Mouse (Mus musculus): ENCODE data around the gene Nipbl. TPM values are rescaled to one million over a fixed set of nuclear protein-coding genes. Genes with fewer than 3 reads are reported as not detected.

Gene Nipbl
- polyA plus RNA-seq, 1 experiment: 19.5 TPM

DNA sequence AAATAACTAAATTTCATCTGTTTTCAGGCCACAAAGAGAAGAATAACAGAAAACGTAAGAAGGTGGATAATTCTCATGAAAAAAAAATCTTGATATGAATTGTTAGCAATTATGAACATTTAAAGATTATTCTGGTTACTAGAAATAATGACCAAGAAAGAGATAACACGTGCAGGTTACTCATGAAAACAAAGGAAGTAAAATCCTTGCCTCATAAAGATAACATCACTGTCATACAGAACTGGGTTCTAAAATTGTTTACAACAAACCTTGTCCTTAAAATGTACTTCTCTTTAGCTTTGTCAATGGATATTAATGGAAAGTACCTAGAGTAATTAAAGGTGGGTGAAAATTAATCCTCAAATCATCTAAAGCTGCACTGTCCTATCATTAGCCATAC lies 37.2 kb downstream of the Nipbl start:
- no peaks in the 10 kb centered on the region for H3K27me3 ChIP-seq (ENCODE audit: control insufficient read depth, insufficient read depth, low read length)
- no peak overlapping the region for H3K4me3 ChIP-seq (ENCODE audit: control insufficient read depth, insufficient read depth, low read length)
- no peak overlapping the region for H3K27ac ChIP-seq (ENCODE audit: control insufficient read depth, insufficient read depth, low read length)
- no peaks in the 10 kb centered on the region for H3K4me1 ChIP-seq (replicated peaks; ENCODE audit: control insufficient read depth, insufficient read depth, low read length)
- TF ChIP-seq CTCF (IDR thresholded peaks at IDR 0.05; ENCODE audit: borderline replicate concordance, control insufficient read depth, extremely low read depth, insufficient read depth, low read length, poor library complexity) (no peak), POLR2A (IDR thresholded peaks at IDR 0.05; ENCODE audit: control insufficient read depth, extremely low read depth, insufficient read depth, low read length, poor library complexity) (no peak)
- 56% methylated on average over 2 of the region's 2 CpGs for WGBS
- H3K36me3 ChIP-seq (ENCODE audit: control insufficient read depth, insufficient read depth, low read length): no peaks in the 10 kb centered on the region
- DNase-seq: no peak

GRCm38 (mm10) chr15:8406219-8406618 lies 38.0 kb downstream of the Nipbl start:
- Histone ChIP-seq H3K27me3 (ENCODE audit: control insufficient read depth, insufficient read depth, low read length) (no peaks in the 10 kb centered on the region), H3K4me3 (ENCODE audit: control insufficient read depth, insufficient read depth, low read length) (no peak overlapping the region), H3K36me3 (ENCODE audit: control insufficient read depth, insufficient read depth, low read length) (no peaks in the 10 kb centered on the region), H3K4me1 (replicated peaks; ENCODE audit: control insufficient read depth, insufficient read depth, low read length) (peaks cover 2% of the 10 kb centered on the region; the same call in 1 of the 2 replicates), H3K27ac (ENCODE audit: control insufficient read depth, insufficient read depth, low read length) (no peak overlapping the region)
- TF ChIP-seq POLR2A (IDR thresholded peaks at IDR 0.05; ENCODE audit: control insufficient read depth, extremely low read depth, insufficient read depth, low read length, poor library complexity): no peak
- TF ChIP-seq CTCF (IDR thresholded peaks at IDR 0.05; ENCODE audit: borderline replicate concordance, control insufficient read depth, extremely low read depth, insufficient read depth, low read length, poor library complexity): no peak
- WGBS: 86% methylated on average over 2 of the region's 2 CpGs
- no peak for DNase-seq

- Histone ChIP-seq H3K27ac (ENCODE audit: control insufficient read depth, insufficient read depth, low read length) (no peak overlapping the region), H3K27me3 (ENCODE audit: control insufficient read depth, insufficient read depth, low read length) (no peaks in the 10 kb centered on the region), H3K4me1 (replicated peaks; ENCODE audit: control insufficient read depth, insufficient read depth, low read length) (peaks cover 2% of the 10 kb centered on the region; the same call in 1 of the 2 replicates), H3K36me3 (ENCODE audit: control insufficient read depth, insufficient read depth, low read length) (no peaks in the 10 kb centered on the region), H3K4me3 (ENCODE audit: control insufficient read depth, insufficient read depth, low read length) (no peak overlapping the region)
- no peak for TF ChIP-seq CTCF (IDR thresholded peaks at IDR 0.05; ENCODE audit: borderline replicate concordance, control insufficient read depth, extremely low read depth, insufficient read depth, low read length, poor library complexity)
- WGBS: 93% methylated on average over 2 of the region's 2 CpGs
- DNase-seq: no peak
These were observed 41.7 kb downstream of the Nipbl start for GRCm38 (mm10) chr15:8402591-8402990.

DNA sequence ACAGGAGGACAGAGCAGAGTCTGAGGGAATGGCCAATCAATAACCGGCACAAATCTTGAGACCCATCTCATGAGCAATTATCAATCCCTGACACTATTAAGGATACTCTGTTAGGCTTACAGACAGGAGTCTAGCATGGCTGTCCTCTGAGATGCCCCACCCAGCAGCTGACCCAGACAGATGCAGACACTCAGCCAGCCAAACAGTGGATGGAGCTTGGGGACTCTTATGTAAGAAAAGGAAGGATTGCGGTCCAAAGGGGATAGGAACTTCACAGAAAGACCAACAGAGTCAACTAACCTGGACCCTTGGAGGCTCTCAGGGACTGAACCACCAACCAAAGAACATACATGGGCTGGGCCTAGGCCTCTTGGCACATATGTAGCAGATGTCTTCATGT lies 42.7 kb downstream of the Nipbl start:
- no peak for TF ChIP-seq POLR2A (IDR thresholded peaks at IDR 0.05; ENCODE audit: control insufficient read depth, extremely low read depth, insufficient read depth, low read length, poor library complexity)
- H3K4me3 ChIP-seq (ENCODE audit: control insufficient read depth, insufficient read depth, low read length): no peak overlapping the region
- 96% methylated on average over 2 of the region's 2 CpGs for WGBS
- no peaks in the 10 kb centered on the region for H3K36me3 ChIP-seq (ENCODE audit: control insufficient read depth, insufficient read depth, low read length)
- H3K4me1 ChIP-seq (replicated peaks; ENCODE audit: control insufficient read depth, insufficient read depth, low read length): peaks cover 2% of the 10 kb centered on the region; the same call in 1 of the 2 replicates
- no peaks in the 10 kb centered on the region for H3K27me3 ChIP-seq (ENCODE audit: control insufficient read depth, insufficient read depth, low read length)
- DNase-seq: no peak
- H3K27ac ChIP-seq (ENCODE audit: control insufficient read depth, insufficient read depth, low read length): no peak overlapping the region; the same call in 1 of the 2 replicates

GRCm38 (mm10) chr15:8391764-8392163 lies 52.5 kb downstream of the Nipbl start:
- no peak overlapping the region for H3K4me3 ChIP-seq (ENCODE audit: control insufficient read depth, insufficient read depth, low read length)
- H3K36me3 ChIP-seq (ENCODE audit: control insufficient read depth, insufficient read depth, low read length): no peaks in the 10 kb centered on the region
- no peaks in the 10 kb centered on the region for H3K27me3 ChIP-seq (ENCODE audit: control insufficient read depth, insufficient read depth, low read length)
- H3K4me1 ChIP-seq (replicated peaks; ENCODE audit: control insufficient read depth, insufficient read depth, low read length): no peaks in the 10 kb centered on the region
- no peak for TF ChIP-seq CTCF (IDR thresholded peaks at IDR 0.05; ENCODE audit: borderline replicate concordance, control insufficient read depth, extremely low read depth, insufficient read depth, low read length, poor library complexity)
- TF ChIP-seq POLR2A (IDR thresholded peaks at IDR 0.05; ENCODE audit: control insufficient read depth, extremely low read depth, insufficient read depth, low read length, poor library complexity): no peak
- 91% methylated on average over 3 of the region's 3 CpGs for WGBS
- no peak overlapping the region for H3K27ac ChIP-seq (ENCODE audit: control insufficient read depth, insufficient read depth, low read length)
- DNase-seq: no peak

DNA sequence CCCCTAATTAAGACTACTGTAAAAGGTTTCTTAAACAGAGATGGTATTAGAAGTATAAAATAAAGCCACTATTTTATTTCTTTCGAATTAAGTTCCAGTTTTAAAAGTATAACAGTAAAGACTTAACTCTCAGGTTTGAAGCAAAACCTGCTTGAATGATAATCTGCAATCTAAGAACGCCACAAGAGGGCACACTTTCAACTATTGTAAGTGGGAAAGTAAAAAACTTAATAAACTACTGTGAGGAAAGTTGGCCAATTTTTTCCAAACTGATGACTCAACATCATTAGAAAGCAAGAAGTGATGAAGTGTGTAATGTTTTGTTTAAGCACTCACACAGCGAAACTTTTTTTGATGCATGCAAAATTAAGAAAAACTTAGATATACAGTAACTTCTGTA lies 62.0 kb downstream of the Nipbl start:
- Histone ChIP-seq H3K36me3 (ENCODE audit: control insufficient read depth, insufficient read depth, low read length) (no peaks in the 10 kb centered on the region), H3K4me3 (ENCODE audit: control insufficient read depth, insufficient read depth, low read length) (no peak overlapping the region), H3K4me1 (replicated peaks; ENCODE audit: control insufficient read depth, insufficient read depth, low read length) (no peaks in the 10 kb centered on the region), H3K27me3 (ENCODE audit: control insufficient read depth, insufficient read depth, low read length) (no peaks in the 10 kb centered on the region), H3K27ac (ENCODE audit: control insufficient read depth, insufficient read depth, low read length) (no peak overlapping the region)
- WGBS: 54% methylated on average over 3 of the region's 3 CpGs
- TF ChIP-seq POLR2A (IDR thresholded peaks at IDR 0.05; ENCODE audit: control insufficient read depth, extremely low read depth, insufficient read depth, low read length, poor library complexity): no peak
- no peak for TF ChIP-seq CTCF (IDR thresholded peaks at IDR 0.05; ENCODE audit: borderline replicate concordance, control insufficient read depth, extremely low read depth, insufficient read depth, low read length, poor library complexity)
- peak; percentile 40 for DNase-seq

DNA sequence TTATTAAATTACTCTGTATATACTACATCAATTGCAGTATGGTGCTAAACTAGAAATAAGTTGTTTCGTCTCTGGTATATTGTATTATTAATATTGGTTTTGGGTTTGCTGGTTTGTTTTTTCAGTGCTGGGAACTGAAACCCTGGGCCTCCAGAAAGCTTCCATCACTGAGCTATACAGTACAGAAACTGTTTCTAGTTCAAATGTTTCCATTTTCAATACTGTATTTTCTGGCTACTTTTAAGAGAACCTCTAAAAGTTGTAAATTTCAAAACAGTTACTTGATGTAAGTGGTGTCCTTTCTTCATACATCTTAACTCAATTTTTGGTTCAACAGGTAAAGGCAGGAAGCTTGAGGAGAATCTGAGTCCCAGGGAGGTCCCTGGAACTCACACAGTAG lies 68.6 kb downstream of the Nipbl start:
- TF ChIP-seq POLR2A (IDR thresholded peaks at IDR 0.05; ENCODE audit: control insufficient read depth, extremely low read depth, insufficient read depth, low read length, poor library complexity): no peak
- no peak for TF ChIP-seq CTCF (IDR thresholded peaks at IDR 0.05; ENCODE audit: borderline replicate concordance, control insufficient read depth, extremely low read depth, insufficient read depth, low read length, poor library complexity)
- H3K27ac ChIP-seq (ENCODE audit: control insufficient read depth, insufficient read depth, low read length): no peak overlapping the region
- no peak overlapping the region for H3K4me3 ChIP-seq (ENCODE audit: control insufficient read depth, insufficient read depth, low read length)
- peaks cover 14% of the 10 kb centered on the region for H3K36me3 ChIP-seq (ENCODE audit: control insufficient read depth, insufficient read depth, low read length)
- 100% methylated on average over 1 of the region's 1 CpGs for WGBS
- no peaks in the 10 kb centered on the region for H3K27me3 ChIP-seq (ENCODE audit: control insufficient read depth, insufficient read depth, low read length)
- no peaks in the 10 kb centered on the region for H3K4me1 ChIP-seq (replicated peaks; ENCODE audit: control insufficient read depth, insufficient read depth, low read length)
- DNase-seq: no peak
